Mouse (Mus musculus): ENCODE data around the gene Gm4969.
A peak's percentile ranks its signal among the peaks of the same experiment; 100 is the strongest.
"Not testable (repeated sequence)": the region's sequence is repeated elsewhere in the genome, so short reads cannot be mapped to it uniquely, and the experiment has no call there.

The Gm4969 gene

DNA sequence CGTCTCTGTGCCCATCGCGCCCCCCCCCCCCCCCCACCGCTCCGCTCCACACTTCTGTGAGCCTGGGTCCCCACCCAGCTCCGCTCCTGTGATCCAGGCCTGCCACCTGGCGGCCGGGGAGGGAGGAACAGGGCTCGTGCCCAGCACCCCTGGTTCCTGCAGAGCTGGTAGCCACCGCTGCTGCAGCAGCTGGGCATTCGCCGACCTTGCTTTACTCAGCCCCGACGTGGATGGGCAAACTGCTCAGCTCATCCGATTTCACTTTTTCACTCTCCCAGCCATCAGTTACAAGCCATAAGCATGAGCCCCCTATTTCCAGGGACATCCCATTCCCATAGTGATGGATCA, 25.0 kb downstream of the Gm4969 start:
- peak; percentile 79 to 89 for DNase-seq

DNA sequence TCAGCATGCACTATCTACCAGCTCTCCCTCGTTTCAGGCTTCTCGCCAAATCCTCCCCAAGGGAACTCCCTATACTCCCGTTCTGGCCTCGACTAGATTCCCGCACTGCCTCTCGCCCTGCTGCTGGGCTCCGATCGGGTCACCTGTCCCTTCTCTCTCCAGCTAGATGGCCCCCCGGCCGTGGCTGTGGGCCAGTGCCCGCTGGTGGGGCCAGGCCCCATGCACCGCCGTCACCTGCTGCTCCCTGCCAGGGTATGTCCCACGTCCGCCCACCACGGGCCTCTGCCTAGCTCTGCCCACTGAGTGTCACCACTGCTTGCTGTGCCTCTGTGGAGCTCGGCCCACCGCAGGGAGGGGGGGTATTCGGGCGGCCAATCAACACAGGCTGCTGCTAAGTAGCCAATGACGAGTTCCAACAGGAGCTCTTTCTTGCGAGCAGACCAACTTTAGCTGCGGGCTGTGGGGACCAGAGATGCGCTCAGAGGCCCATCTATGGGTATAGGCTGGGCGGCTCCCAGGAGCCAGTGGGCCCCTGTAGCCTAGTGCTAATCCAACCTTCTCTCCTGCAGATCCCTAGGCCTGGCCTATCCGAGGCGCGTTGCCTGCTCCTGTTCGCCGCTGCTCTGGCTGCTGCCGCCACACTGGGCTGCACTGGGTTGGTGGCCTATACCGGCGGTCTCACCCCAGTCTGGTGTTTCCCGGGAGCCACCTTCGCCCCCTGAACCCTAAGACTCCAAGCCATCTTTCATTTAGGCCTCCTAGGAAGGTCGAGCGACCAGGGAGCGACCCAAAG, 25.6 kb downstream of the Gm4969 start:
- no peak for DNase-seq

DNA sequence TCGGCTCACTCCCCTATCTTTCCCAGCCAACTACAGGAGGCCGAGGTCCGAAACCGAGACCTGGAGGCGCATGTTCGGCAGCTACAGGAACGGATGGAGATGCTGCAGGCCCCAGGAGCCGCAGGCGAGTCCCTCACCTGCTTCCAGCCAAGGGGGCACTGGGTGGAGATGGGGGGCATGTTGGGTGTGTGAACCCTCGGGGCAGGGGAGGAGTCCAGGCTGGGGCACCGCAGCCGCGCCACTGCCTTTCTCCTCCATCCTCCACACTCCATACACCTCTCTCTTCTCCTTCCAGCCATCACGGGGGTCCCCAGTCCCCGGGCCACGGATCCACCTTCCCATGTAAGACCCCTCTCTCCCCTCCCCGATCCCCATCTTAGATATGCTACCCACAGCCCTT, 26.3 kb downstream of the Gm4969 start:
- DNase-seq: no peak

DNA sequence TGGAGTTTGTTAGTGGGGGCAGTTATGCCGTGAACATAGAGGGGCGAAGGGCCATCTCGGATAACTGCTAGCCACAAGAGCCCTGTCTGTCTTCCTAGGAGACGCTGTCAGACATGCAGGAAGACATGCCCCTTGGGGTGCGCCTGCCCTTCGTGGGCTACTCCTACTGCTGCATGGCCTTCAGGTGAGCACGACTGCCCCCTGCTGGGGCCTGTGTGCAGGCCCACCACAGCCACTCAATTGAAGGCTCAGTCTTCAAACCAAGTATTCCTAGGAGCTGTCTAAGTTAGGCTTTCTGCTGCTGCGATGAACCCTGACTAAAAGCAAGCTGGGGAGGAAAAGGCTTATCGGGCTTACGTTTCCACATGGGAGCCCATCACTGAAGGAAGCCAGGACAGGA, 29.4 kb downstream of the Gm4969 start:
- peak; percentile 59 to 83 for DNase-seq

DNA sequence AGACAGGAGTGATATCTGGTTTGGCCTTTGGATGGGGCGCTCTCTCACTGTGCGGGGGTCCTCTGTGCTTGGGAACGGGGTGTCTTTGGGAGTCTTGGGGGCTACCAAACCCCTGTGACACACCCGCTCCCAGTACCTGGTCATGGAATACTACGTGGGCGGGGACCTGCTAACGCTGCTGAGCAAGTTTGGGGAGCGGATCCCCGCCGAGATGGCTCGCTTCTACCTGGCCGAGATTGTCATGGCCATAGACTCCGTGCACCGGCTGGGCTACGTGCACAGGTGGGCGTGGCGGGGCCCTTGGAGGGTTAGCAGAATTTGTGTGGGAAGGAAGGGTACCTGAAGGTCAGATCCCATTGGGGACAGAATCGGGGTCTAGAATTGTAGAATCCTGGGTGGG, 31.4 kb downstream of the Gm4969 start:
- DNase-seq: no peak

DNA sequence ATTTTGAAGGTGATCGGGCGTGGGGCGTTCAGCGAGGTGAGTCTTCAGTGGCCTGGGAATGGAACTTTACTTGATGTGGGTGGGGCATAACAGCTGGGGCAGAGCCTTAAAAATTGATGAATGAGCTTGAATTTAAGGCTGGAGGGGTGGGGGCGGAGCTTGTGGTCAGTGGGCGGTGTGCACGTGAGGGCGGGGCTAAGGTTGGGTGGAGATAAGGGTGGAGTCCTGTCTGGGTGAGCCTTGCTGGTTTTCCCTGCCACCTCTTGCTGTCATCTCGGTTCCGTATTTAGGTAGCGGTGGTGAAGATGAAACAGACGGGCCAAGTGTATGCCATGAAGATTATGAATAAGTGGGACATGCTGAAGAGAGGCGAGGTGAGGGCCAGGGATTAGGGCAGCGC, 32.1 kb downstream of the Gm4969 start:
- DNase-seq: peak; percentile 64 to 71

DNA sequence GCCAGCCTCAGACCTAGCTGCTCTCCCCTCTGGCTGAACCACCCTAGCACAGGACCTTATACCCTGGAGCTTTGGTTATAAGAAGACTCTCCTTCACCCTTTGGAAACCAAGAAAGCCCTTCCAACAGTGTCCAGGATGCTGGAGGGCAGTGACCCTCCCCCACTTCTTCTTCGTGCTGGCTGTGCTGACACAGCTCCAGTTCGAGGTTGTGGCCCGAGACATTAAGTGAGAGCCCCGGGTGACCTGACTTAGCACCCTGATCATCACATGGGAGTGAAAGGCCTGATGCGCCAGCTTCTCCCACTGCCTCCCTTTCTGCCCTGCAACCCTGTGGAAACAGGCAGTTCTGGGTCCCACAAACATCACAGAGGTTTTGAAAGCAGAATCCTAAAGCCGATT, 32.7 kb downstream of the Gm4969 start:
- no peak for DNase-seq

DNA sequence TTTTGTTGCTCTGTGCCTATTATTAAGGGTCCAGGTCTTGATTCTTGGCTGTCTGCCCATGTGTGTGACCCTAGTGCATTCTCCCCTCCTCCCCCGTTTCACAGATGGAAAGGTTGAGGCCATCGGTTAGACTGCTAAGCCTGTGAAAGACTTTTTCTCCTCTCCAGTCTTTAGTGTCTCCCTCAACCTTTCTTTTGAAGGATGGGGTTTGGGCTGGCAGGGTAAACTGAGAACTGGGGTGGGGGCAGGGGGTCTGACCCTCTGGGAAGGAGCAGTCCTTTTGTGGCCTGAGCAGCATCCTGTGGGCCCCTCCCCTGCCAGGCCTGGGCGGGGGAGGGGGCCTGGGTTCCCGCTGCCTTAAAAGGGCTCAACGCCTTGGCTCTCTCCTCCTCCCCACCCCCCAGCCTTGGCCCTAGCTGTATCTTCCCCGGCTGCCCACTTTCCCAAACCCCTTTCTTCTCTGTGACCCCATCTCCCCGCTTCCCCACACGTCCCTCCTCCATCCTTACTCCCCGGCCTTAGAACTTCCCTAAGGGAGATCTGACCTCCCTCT, 33.2 kb downstream of the Gm4969 start:
- no peak for DNase-seq

DNA sequence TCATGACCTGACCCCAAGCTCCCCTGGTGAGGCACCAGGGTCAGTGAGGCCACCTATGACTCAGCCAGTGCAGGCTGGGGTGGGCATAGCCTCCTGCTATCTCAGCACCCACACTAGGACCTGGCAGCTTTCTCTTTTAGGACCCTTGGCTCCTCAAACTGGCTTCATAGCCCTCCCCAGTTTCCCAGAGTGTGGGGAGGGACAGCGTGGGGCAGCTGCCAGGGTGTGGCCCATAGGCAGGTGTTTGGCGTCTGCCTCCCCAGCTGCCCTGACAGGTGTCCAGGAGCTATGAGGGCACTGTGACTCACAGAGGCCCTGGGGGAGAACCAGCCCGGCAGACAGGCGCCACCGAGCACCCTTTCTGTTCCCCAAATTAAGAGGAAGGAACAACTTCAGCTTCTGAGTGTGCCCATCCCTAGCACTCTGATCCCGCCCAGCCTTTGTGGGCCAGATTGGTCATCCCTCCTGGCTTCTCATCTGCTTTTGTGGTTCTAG, 33.8 kb downstream of the Gm4969 start:
- DNase-seq: peak; percentile 61 to 70

DNA sequence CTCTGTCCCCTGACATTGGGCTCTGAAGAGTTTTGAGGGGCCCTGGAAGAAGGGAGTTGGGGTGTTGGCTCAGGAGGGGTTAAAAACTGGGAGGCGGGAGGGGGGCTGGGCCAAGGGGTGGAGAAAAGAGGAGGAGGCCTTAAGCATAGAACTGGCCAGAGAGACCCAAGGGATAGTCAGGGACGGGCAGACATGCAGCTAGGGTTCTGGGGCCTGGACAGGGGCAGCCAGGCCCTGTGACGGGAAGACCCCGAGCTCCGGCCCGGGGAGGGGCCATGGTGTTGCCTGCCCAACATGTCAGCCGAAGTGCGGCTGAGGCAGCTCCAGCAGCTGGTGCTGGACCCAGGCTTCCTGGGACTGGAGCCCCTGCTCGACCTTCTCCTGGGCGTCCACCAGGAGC, 34.5 kb downstream of the Gm4969 start, which contains the start of gene Dmpk:
Dmpk (plus strand) TSS at position 149 of the 400 bp plus-strand sequence.
- DNase-seq: no peak

DNA sequence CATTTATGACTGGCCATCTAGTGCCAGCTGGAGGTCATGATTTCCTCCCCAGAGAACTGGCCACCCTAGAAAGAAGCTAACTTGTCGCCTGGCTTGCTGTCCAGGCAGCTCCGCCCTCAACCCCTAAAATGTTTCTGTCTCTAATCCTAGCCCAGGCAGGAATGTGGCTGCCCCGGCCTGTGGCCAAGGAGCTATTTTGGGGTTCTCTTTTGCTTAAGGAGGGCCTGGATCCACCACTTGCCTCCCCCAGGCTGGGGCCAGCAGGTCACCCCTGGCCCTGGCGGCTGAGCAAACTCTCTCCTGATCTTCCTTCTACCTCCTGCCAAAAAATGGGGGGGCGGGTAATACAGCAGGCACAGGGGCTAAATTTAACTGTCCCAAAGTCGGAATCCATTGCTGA, 35.1 kb downstream of the Gm4969 start:
- no peak for DNase-seq

DNA sequence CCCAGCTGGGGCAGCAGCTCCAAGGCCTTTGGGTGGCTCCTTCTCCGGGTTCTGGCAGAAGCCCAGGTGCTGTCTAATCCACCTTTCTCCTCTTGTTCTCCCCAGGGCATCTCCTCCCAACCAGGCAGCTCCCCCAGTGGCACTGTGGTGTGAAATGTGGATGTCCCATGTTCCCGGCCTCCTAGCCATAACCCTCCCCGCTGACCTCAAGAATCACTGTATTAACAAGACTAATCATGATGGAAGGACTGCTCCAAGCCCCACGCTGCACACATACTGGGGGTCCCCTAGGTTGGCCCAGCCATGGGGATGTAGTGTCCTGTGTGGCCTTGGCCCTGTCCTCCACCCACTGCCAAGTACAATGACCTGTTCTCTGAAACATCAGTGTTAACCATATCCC, 36.0 kb downstream of the Gm4969 start:
- no peak for DNase-seq

DNA sequence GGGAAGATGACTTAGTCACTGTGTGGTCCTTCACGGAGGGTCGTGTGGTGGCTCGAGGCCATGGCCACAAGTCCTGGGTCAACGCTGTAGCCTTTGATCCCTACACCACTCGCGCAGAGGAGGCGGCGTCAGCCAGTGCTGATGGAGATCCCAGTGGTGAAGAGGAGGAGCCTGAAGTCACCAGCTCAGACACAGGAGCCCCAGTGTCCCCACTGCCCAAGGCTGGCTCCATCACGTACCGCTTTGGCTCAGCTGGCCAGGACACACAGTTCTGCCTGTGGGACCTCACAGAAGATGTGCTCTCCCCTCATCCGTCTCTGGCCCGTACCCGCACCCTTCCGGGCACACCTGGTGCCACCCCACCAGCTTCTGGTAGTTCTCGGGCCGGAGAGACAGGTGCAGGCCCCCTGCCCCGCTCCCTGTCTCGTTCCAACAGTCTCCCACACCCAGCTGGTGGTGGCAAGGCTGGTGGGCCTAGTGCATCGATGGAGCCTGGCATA, 37.7 kb downstream of the Gm4969 start:
- no peak for DNase-seq

DNA sequence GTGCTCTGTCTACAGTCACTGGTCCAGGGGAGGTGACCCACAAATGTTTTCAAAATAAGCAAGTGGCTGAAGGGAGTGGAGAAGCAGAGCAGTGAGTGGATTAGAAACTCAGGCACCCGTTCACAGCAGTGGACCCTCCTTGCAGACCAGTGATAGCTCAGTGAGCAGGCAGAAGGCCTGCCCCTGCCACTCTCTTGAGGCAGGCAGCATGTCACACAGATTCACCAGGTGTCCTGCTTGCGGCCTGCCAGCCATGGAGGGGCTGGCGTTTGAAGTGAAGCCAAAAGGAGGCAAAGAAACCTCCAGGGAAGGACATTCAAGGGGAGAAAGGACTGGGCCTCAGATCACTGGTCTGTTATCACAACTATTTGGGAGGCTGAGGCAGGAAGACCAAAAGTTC, 39.4 kb downstream of the Gm4969 start:
- DNase-seq: no peak

DNA sequence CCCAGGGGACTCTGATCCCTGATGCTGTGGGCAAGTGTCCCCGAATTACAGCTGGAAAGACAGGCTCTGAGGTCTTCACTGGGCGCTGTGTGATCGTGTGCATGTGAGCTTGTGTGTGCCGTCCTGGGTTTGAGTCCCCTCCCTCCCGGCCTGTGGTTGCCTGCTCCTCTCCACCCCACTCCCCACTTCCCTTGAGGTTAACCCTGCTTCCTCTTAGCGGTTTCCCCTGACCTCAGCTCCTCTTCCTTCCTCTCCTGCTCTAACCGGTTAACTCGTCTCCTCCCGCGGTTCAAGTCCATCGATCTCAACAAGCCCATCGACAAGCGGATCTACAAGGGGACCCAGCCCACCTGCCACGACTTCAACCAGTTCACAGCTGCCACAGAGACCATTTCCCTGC, 40.4 kb downstream of the Gm4969 start:
- DNase-seq: peak; percentile 76 to 83

DNA sequence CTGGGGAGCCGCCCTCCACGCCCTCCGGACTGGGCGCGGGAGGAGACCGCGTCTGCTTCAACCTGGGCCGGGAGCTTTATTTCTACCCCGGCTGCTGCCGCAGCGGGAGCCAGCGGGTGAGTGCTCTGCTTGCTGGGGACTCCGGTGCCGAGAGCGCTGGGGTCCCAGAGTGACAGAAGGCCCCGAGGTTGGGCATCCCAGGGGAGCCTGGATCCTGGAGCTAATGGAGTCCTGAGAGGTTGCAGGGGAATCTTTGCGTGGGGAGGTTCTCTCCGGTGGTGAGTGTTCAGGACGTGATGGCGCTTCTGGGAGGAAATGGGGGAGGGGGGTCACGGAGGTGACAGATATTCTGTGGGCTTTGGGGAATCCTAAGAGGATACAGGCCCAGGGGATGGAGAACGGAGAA, 41.6 kb downstream of the Gm4969 start:
- no peak for DNase-seq

DNA sequence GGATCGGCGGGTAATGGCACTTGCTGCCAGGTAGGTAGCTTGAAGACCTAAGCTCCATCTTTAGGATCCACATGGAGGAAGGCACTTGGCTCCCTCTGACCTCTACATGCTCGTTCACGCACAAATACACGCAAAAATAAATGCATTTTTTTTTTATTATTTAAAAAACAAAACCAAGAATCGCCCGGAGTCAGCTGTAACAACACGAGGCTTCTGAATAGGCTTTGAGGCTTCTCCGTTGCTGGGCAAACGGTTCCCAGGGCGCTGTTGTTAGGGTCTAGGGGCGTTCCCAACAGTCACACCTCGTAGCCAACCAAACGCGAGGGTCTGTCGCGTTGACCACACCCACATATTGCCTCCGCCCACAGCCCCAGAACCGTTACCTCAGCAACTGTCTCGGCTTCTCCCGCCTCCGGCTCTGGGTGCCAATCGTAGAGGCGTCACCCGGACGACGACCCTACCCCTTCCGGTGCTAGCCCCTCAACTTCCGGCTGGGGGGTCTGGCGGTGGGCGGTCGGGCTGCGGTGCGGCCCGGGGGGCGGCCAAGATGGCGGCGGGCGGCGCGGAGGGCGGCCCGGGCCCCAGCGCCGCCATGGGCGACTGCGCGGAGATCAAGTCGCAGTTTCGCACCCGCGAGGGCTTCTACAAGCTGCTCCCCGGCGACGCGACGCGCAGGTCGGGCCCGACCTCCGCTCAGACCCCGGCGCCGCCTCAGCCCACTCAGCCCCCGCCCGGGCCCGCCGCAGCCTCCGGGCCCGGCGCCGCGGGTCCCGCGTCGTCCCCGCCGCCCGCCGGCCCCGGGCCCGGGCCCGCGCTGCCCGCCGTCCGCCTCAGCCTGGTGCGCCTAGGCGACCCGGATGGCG, 42.2 kb downstream of the Gm4969 start, which contains the start of gene Dmwd:
Dmwd (plus strand) TSS at position 505 of the 863 bp plus-strand sequence.
- peak; percentile 64 to 70 for DNase-seq

DNA sequence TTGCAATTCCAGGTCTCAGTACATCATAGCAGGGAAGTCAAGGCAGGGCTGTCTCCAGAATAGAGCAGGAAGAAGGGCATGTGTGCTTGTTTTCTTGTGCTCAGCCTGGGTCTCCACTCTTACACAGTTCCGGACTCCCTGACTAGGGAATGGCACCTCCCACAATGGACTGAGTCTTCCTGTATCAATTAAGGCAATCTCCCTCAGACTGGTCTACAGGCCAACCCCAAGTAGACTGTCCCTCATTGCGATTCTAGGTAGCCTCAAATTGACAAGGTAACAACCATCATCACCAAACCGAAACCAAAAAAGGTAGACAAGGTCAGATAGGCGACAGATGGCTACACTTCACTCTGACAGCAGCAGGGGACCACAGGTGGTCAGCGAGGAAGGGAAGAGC, 42.9 kb downstream of the Gm4969 start:
- DNase-seq: no peak

DNA sequence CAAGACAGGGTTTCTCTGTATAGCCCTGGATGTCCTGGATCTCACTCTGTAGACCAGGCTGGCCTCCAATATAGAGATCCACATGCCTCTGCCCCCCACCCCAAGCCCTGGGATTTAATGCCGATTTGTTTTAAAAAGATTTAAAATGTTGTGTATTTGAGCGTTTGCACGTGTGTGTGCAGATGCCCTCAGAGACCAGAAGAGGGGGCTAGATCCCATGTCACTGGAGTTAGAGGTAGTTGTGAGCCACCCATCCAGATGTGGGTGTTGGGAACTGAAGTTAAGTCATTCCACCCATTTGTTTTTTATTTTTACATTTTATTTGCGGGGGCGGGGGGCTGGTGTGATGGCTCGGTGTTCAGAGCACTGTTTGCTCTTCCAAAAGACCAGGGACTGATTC, 43.7 kb downstream of the Gm4969 start:
- no peak for DNase-seq

DNA sequence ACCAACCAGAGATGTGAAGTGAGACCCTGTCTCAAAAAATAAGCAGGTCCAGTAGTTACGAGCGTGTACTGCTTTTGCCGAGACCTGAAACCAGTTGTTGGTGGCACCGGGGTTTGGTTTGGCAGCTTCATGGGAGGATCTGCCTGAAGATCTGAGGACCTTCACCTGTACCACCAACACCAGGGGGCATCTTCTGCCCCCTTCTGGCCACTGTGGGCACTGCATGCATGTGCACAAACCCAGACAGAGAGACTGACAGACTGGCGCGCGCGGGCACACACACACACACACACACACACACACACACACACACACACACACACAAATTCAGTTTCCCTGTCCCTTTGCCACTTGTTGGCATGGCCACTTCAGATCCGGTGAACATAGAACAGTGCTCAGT, 44.7 kb downstream of the Gm4969 start:
- no peak for DNase-seq

DNA sequence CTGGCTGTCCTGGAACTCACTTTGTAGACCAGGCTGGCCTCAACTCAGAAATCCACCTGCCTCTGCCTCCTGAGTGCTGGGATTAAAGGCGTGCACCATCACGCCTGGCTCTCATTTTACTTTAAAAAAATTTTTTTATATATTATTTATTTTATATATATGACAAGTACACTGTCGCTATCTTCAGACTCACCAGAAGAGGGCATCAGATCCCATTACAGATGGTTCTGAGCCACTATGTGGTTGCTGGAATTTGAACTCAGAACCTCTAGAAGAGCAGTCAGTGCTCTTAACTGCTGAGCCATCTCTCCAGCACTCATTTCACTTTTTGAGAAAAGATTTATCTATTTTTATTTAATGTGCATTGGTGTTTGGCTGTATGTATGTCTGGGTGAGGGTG, 47.1 kb downstream of the Gm4969 start:
- not testable (repeated sequence) for DNase-seq

DNA sequence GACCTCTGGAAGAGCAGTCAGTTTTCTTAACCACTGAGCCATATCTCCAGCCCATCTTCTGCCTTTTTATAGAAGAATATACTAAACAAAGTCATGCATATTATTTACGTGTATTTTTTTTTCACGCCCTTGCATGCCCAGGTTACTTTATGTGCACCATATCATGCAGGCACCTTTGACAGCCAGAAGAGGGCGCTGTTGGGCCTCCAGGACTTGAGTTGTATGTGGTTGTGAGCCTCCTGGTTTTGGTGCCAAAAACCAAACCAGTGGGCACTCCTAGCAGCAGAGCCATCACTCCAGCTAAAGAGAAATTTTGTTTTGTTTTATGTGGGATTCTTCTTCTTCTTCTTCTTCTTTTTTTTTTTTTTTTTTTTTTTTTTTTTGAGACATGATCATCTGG, 48.7 kb downstream of the Gm4969 start:
- no peak for DNase-seq

DNA sequence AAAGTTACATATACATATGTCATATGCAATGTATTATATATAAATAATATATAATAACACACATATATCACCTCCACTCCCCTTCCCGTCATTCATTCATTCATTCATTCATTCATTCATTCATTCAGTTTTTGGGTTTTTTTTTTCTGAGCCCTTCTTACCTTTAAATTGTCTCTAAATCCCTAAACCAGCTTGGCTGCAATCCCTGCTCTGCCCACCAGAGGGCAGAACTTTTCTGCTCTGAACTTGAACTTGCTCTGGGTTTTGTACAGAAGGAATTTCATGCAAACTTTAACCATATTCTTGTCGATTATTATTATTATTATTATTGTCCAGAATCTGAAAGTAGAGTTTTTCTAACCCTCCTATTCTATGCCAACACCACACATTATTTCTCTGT, 49.5 kb downstream of the Gm4969 start:
- DNase-seq: peak; percentile 51 to 82
